Mouse (Mus musculus): ENCODE measurements around the gene Pkp2.
A peak's percentile ranks its signal among the peaks of the same experiment; 100 is the strongest.

Gene Pkp2

GRCm38 (mm10) chr16:16261481-16261880 lies 48.4 kb downstream of the Pkp2 start:
- DNase-seq (ENCODE audit: low spot score), result no peak

DNA sequence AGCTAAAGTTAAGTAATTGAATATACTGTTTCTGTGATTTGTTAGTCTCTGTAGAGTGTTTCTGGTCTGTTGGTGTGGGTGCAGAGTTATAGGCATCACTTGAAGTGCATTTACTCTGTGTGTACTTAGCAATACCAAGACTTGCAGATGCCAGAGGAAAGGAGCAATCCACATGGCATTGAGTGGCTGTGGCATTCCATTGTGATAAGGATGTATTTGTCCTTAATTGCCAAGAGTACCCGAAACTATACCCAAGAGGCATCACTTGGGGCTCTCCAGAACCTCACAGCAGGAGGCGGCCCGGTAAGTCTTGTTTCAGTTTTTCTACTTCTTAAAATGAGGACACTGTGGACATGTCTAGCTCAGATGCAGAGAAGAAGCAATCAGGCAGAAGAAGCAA lies 49.3 kb downstream of the Pkp2 start:
- no peak for DNase-seq (ENCODE audit: low spot score)

DNA sequence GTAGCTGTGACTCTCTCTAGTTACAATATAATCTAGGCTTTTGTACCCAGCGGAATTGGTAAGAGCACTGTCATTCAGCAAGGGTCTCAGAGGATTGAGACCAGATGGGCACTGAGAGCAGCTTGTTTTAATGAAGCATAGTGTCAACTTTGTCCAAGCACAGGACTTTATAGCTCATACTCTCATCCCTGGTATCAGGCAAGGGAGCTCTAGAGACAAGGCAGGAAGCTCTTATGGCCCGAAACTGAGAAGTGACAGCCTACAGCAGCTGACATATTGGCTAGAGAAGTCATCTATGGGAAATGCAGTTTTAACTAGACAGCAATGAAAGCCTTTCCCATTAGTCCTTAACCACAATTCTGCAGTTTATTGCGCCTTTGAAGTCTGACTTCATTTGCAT lies 59.9 kb downstream of the Pkp2 start:
- DNase-seq (ENCODE audit: low spot score), result no peak

DNA sequence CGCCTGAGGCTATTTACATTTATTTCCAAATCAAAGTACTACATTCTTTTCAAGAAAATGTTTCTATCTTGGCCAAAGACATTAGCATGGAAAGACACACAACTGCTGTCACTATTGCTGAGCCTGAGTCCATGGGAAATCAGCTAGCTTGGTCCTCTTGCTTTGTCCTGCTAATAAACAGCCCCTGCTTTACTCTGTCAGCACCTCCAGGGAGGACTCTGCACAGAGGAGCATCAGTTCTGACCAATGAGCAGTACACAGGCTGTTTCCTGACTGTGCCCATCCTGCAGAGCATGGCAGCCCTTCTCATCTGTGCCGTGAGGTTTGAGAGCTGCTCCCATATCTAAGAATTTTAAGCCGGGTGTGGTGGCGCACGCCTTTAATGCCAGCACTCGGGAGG lies 60.6 kb downstream of the Pkp2 start:
- no peak for DNase-seq (ENCODE audit: low spot score)

DNA sequence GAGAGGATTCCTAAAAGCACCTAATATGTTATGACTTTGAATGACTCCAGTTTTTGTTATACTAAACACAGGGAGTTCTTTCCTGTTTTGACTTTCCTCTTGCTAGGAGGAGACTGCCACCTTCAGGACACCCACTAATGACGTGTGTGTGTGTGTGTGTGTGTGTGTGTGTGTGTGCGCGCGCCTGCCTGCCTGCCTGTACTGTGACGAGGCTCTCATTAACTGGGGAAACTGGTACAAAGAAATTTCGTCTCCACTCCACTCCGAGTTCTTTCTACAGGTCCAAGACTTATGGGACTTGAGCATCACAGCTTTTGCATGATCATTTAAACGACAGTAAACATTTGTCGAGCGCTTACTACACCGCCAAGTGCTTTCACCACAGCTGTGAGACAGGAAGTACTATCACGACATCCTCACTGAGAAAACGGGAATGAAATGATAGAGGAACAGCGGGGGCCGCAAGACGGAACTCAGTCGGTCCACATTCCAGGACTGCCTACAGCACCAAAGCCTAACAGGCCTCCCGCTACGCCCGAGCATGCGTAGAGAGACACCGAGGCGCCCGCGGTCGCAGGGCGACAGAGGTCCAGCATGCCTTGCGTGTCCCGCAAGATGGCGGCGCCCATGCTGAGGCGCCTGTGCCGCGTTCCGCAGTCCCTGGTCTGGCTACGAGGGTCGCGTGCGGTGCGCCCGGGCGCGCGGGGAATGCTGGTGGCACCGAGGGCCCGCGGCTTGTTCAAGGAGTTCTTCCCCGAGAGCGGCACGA lies 89.4 kb downstream of the Pkp2 start, which contains the start of gene Yars2:
Gene Yars2, plus strand, starts transcription at position 597 of the 769 bp plus-strand sequence.
- DNase-seq (ENCODE audit: low spot score), result peak; percentile 94

DNA sequence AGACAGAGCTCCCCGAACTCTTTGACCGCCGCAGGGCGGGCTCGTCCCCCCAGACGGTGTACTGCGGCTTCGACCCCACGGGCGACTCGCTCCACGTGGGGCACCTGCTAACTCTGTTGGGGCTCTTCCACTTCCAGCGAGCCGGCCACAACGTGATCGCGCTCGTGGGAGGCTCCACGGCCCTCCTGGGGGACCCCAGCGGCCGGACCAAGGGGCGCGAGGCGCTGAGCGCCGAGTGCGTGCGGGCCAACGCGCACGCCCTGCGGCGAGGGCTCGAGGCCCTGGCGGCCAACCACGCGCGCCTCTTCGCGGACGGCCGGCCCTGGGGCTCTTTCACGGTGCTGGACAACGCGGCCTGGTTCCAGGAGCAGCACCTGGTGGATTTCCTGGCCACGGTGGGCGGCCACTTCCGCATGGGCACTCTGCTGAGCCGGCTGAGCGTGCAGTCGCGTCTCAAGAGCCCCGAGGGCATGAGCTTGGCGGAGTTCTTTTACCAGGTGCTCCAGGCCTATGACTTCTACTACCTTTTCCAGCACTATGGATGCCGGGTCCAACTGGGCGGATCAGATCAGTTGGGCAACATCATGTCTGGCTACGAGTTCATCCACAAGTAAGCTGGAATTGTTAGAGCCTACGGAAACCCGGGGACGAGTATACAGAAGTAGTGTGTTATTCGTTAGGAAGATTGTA lies 90.2 kb downstream of the Pkp2 start:
- DNase-seq (ENCODE audit: low spot score), result peak; percentile 76

DNA sequence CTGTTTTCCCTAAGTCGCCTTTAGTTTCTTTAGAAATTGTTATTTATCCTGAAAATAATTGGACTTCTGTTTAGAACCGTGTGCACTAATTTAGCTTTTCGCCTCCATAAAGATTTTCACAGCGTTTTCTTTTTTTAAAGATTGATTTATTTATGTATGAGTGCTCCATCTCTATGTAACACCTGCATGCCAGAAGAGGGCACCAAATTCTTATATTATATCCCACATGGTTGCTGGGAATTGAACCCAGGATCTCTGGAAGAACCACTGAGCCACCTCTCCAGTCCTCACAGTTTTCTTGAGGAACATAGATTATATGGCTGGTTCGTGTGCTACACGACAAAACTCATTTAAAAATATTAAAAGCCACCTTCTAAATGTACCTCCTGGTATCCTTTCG lies 90.8 kb downstream of the Pkp2 start:
- DNase-seq (ENCODE audit: low spot score), result no peak

DNA sequence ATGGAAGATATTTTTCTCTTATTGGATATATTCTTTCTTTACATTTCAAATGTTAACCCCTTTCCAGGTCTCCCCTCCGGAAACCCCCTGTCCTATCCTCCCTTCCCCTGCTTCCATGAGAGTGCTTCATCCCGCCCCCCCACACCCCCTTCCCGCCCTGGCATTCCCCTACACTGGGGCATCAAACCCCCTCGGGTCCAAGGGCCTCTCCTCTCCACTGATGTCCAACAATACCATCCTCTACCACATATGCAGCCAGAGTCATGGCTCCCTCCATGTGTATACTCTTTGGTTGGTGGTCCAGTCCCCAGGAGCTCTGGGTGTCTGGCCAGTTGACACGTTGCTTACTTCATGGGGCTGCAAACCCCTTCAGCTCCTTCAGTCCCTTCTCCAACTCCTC lies 98.2 kb downstream of the Pkp2 start:
- DNase-seq (ENCODE audit: low spot score), result no peak
